Mouse (Mus musculus): ENCODE measurements around the gene Drc3. TPM values are rescaled to one million over a fixed set of nuclear protein-coding genes. Genes with fewer than 3 reads are reported as not detected.

Gene Drc3
- polyA plus RNA-seq, 2 experiments, result 0.20 to 0.39 TPM

DNA sequence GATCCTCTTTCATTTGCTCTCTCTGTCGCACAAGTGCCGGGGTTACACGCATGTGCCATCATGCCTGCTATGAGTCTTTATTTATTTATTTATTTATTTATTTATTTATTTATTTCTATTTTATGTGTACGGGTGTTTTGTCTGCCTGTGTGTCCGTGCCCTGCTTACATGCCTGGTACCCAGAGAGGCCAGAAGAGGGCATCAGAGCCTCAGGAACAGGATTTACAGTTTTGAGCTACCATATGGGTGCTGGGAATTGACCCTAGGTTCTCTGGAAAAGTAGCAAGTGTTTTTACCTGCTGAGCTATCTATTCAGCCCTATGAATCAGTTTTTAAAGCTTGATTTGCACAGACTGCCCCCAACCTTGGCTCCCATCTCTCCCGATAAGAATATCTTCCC is 30.4 kb downstream of the Drc3 start:
- no peak overlapping the region for H3K4me3 ChIP-seq (ENCODE audit: insufficient read depth in 1 of 2, low read depth in 2 of 2, low read length in 2 of 2)
- H3K9ac ChIP-seq (replicated peaks), result no peak overlapping the region
- ATAC-seq (ENCODE audit: insufficient read depth) (no peak), DNase-seq (ENCODE audit: low read depth in 3 of 3, low spot score in 3 of 3) (no peak)
- TF ChIP-seq EP300 (IDR thresholded peaks at IDR 0.05; ENCODE audit: low read depth) (no peak), CTCF (IDR thresholded peaks at IDR 0.05; ENCODE audit: low read depth) (peak; percentile 29)
- no peaks in the 10 kb centered on the region for H3K4me1 ChIP-seq (replicated peaks; ENCODE audit: control insufficient read depth in 2 of 2, insufficient read depth in 2 of 2, low read length in 1 of 2)
- no peak overlapping the region for H3K4me2 ChIP-seq (ENCODE audit: low read depth)
- WGBS (ENCODE audit: insufficient replicate concordance), result 76% methylated on average over 6 of the region's 6 CpGs
- no peaks in the 10 kb centered on the region for H3K9me3 ChIP-seq (ENCODE audit: control insufficient read depth, low read length)
- no peak overlapping the region for H3K27ac ChIP-seq
- H3K27me3 ChIP-seq (ENCODE audit: control insufficient read depth, insufficient read depth, low read length), result no peaks in the 10 kb centered on the region
- no peaks in the 10 kb centered on the region for H3K36me3 ChIP-seq (replicated peaks; ENCODE audit: control insufficient read depth, insufficient read depth, low read depth)

DNA sequence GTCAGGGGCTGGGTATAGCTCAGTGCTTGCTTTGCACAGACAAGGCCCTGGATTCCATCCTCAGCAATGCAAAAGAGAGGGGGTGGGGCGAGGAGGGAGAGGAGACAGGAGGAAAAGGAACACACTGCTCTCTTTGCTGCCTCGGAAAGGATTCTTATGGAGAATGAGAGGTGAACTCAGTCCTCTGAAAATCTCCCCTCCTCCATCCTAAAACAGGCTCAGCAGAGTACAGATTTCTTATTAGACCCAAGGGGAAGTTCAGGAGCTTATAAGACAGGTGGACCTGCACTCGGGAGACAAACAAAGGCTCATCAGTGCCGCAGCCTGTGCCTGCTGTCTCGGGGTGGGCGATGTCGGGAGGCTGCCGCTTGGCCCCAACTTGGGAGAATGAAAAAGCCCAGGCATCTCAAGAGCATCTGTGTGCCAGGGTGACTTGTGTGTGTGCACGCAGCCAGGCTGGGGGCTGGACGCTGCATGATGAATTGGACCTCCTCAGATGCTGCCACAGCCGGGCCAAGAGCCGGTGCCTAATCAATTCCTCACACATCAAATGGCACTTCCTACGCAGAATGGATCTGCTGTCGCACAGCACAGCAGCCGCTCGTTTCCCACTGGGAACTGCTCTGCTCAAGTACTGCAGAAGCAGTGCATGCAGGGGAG is 31.8 kb downstream of the Drc3 start:
- ATAC-seq (ENCODE audit: insufficient read depth) (no peak), DNase-seq (ENCODE audit: low read depth in 3 of 3, low spot score in 3 of 3) (no peak)
- no peak for TF ChIP-seq CTCF (IDR thresholded peaks at IDR 0.05; ENCODE audit: low read depth)
- no peak for TF ChIP-seq EP300 (IDR thresholded peaks at IDR 0.05; ENCODE audit: low read depth)
- Histone ChIP-seq H3K9ac (replicated peaks) (no peak overlapping the region), H3K36me3 (replicated peaks; ENCODE audit: control insufficient read depth, insufficient read depth, low read depth) (no peaks in the 10 kb centered on the region), H3K27me3 (ENCODE audit: control insufficient read depth, insufficient read depth, low read length) (no peaks in the 10 kb centered on the region), H3K9me3 (ENCODE audit: control insufficient read depth, low read length) (no peaks in the 10 kb centered on the region), H3K4me1 (replicated peaks; ENCODE audit: control insufficient read depth in 2 of 2, insufficient read depth in 2 of 2, low read length in 1 of 2) (no peaks in the 10 kb centered on the region), H3K4me3 (ENCODE audit: insufficient read depth in 1 of 2, low read depth in 2 of 2, low read length in 2 of 2) (no peak overlapping the region), H3K27ac (no peak overlapping the region), H3K4me2 (ENCODE audit: low read depth) (no peak overlapping the region)
- WGBS (ENCODE audit: insufficient replicate concordance), result 25% methylated on average over 16 of the region's 16 CpGs

DNA sequence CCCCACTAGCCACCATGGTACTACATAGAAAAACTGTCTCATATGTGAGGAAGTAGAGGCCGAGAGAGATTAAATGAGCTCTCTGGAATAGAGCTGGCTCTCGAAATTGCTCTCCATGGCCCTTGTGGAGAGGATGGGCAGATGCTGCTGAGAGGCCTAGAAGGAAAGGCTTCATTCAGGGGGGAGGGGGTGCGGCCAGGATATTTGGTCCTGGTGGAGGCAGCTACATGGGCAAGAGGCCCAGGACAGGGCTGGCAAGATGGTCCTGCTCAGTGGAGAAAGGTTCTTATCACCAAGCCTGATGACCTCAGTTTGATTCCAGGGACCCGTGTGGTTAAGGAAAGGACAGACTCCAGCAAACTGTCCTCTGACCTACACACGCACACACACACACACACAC is 32.8 kb downstream of the Drc3 start:
- ATAC-seq (ENCODE audit: insufficient read depth) (no peak), DNase-seq (ENCODE audit: low read depth in 3 of 3, low spot score in 3 of 3) (no peak)
- TF ChIP-seq EP300 (IDR thresholded peaks at IDR 0.05; ENCODE audit: low read depth) (no peak), CTCF (IDR thresholded peaks at IDR 0.05; ENCODE audit: low read depth) (no peak)
- H3K36me3 ChIP-seq (replicated peaks; ENCODE audit: control insufficient read depth, insufficient read depth, low read depth), result no peaks in the 10 kb centered on the region
- no peak overlapping the region for H3K27ac ChIP-seq
- no peaks in the 10 kb centered on the region for H3K27me3 ChIP-seq (ENCODE audit: control insufficient read depth, insufficient read depth, low read length)
- H3K9me3 ChIP-seq (ENCODE audit: control insufficient read depth, low read length), result no peaks in the 10 kb centered on the region
- H3K4me2 ChIP-seq (ENCODE audit: low read depth), result no peak overlapping the region
- H3K4me1 ChIP-seq (replicated peaks; ENCODE audit: control insufficient read depth in 2 of 2, insufficient read depth in 2 of 2, low read length in 1 of 2), result no peaks in the 10 kb centered on the region
- WGBS (ENCODE audit: insufficient replicate concordance), result 71% methylated on average over 5 of the region's 5 CpGs
- no peak overlapping the region for H3K4me3 ChIP-seq (ENCODE audit: insufficient read depth in 1 of 2, low read depth in 2 of 2, low read length in 2 of 2)
- H3K9ac ChIP-seq (replicated peaks), result no peak overlapping the region

DNA sequence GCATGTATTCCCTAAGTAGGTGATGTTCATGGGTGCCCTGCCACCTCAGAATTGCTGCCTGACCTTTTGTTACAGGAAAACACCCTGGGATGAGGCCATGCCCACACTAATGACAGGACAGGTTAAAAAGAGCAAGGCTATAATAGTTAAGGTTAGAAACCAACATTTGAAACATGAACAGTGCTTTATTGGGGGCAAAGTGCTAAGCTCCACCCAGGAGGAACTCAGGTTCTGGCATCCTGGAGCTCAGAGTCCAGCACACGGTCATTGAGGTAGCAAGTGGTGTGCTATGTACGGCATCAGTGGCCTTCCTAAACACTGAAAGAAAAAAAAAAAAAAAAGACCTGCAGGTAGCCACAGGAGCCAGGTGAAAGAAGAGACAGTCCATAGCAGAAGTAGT is 34.8 kb downstream of the Drc3 start:
- no peak overlapping the region for H3K27ac ChIP-seq
- H3K9ac ChIP-seq (replicated peaks), result no peak overlapping the region
- WGBS (ENCODE audit: insufficient replicate concordance), result 71% methylated on average over 2 of the region's 2 CpGs
- no peak overlapping the region for H3K4me2 ChIP-seq (ENCODE audit: low read depth)
- H3K4me3 ChIP-seq (ENCODE audit: insufficient read depth in 1 of 2, low read depth in 2 of 2, low read length in 2 of 2), result no peak overlapping the region
- no peaks in the 10 kb centered on the region for H3K4me1 ChIP-seq (replicated peaks; ENCODE audit: control insufficient read depth in 2 of 2, insufficient read depth in 2 of 2, low read length in 1 of 2)
- no peak for DNase-seq (ENCODE audit: low read depth in 3 of 3, low spot score in 3 of 3)
- no peak for ATAC-seq (ENCODE audit: insufficient read depth)
- H3K9me3 ChIP-seq (ENCODE audit: control insufficient read depth, low read length), result no peaks in the 10 kb centered on the region
- H3K27me3 ChIP-seq (ENCODE audit: control insufficient read depth, insufficient read depth, low read length), result no peaks in the 10 kb centered on the region
- TF ChIP-seq CTCF (IDR thresholded peaks at IDR 0.05; ENCODE audit: low read depth) (no peak), EP300 (IDR thresholded peaks at IDR 0.05; ENCODE audit: low read depth) (no peak)
- no peaks in the 10 kb centered on the region for H3K36me3 ChIP-seq (replicated peaks; ENCODE audit: control insufficient read depth, insufficient read depth, low read depth)

DNA sequence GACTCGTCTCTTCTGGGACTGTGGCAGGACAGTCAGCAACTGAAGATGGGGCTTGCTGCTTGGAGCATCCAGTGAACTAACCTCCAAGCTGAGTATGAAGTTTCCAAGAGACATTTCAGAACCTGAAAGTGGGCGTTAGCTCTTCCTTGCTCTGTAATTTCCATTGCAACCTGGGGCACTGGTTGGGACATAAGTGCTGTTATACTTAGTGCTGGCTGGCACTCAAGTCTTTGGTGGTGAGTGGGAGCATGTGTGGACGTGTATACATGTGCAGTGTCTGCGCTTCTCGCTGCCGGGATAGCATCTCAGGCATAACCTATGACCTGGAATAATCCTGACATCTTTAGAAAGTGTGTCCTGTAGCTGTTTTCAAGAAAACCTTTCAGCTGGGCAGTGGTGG is 38.2 kb downstream of the Drc3 start:
- Histone ChIP-seq H3K4me2 (ENCODE audit: low read depth) (no peak overlapping the region), H3K9me3 (ENCODE audit: control insufficient read depth, low read length) (no peaks in the 10 kb centered on the region), H3K36me3 (replicated peaks; ENCODE audit: control insufficient read depth, insufficient read depth, low read depth) (no peaks in the 10 kb centered on the region), H3K4me3 (ENCODE audit: insufficient read depth in 1 of 2, low read depth in 2 of 2, low read length in 2 of 2) (no peak overlapping the region), H3K27me3 (ENCODE audit: control insufficient read depth, insufficient read depth, low read length) (no peaks in the 10 kb centered on the region), H3K9ac (replicated peaks) (no peak overlapping the region), H3K27ac (no peak overlapping the region), H3K4me1 (replicated peaks; ENCODE audit: control insufficient read depth in 2 of 2, insufficient read depth in 2 of 2, low read length in 1 of 2) (no peaks in the 10 kb centered on the region)
- 68% methylated on average over 6 of the region's 6 CpGs for WGBS (ENCODE audit: insufficient replicate concordance)
- TF ChIP-seq CTCF (IDR thresholded peaks at IDR 0.05; ENCODE audit: low read depth) (no peak), EP300 (IDR thresholded peaks at IDR 0.05; ENCODE audit: low read depth) (no peak)
- ATAC-seq (ENCODE audit: insufficient read depth) (no peak), DNase-seq (ENCODE audit: low read depth in 3 of 3, low spot score in 3 of 3) (no peak)

All from liver, embryonic 14.5 days (tissue).